Mouse (Mus musculus) spleen, postnatal 4 days (tissue): Measurements from ENCODE around the gene Amfr.

Source experiments
- DNase-seq, 2 experiments: peaks; one replicate each; pipeline ENCODE4 v3.0.0; 2022; ENCODE audit warnings: low spot score in 2 of 2

Gene Amfr

DNA sequence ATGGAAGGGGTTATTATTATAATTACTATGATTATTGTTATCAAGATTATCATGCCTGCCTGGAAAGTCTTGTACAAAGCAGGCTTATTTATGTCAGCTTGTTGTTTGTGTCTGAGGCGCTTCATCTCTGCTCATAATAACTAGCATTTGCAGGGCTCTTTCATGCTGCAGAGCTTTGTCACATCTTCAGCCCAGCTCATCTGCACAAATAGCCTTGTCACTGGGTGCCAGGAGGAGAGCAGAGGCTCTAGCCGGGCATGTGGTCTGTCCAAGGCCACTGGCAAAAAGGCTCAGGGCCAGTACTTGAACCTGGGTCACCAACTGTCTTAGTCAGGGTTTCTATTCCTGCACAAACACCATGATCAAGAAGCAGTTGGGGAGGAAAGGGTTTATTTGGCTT lies 79.4 kb downstream of the Amfr start:
- DNase-seq, result no peak

DNA sequence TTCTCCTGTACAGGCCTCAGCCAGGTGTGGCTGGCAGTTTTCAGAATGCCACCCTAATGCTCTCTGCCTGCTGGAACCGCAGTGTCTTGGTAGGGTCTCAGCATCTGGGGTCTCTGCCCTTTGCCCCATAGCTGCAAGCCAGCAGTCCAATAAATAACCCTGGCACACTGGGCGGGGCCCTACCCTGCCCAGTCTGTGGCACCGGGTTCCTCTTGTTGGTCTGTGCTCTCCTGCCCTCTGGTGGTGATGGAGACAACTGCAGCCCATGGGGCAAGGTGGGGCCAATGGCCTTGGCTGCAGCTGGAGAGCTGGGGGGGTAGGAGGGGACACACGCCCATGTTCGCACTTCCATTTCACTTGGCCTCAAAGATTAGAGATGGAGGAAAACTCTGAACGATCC lies 79.8 kb downstream of the Amfr start:
- peak; percentile 73 to 88 for DNase-seq

DNA sequence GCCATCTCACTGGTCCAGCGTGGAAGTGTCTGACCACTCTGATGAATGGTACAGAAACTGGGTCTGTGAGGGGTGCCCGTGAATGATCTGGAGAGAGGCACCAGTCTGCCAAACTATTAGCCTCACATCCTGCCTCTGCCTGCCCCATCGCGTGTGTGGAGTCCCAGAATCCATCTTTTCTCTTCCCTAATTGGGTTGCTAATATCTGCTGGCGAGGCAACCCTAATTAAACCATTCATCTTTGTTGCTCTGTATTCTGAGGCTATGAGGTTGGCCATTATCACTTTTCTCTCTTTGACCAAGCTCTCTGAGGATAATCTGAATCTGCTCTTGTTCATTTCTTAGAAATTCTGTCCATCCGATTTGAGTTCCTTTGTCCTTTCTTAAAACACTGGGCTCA lies 81.3 kb downstream of the Amfr start:
- DNase-seq, result no peak

DNA sequence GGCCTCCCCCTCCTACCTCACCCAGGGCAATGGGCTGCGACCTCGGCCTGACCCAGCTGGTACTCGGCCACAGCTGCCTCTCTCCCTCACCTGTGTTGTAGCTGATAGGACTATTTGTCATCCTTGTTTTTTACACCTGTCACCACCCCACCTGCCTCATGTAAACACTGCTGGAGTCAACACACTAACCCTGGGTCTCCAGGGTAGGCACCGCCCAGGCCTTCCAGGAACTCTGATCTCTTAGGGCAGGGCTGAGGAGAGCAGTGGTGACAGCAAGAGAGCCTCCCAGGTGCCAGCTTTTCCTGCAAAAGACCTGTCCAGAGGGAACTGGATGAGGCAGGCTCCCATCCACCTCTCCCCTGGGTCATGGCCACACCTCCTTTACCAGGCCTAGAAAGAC lies 83.4 kb downstream of the Amfr start:
- no peak for DNase-seq

DNA sequence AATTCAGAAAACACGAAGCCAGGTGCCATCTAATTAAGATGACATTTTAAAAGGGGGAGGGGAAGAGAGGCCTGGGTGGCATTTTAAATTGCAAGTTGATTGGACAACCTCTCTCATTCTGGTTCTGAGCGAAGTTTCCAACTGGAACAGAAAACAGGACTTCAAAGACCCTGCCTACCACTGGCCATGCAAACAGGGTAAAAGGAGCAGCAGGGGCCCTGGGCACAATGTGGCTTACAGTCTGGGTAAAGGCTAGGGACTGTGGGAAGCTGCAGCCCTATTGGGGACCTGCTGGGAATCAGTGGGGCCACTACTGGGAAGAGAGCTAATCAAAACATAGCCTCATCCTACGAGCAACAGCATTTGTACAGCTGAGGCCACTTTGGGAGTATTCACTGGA lies 87.1 kb downstream of the Amfr start:
- no peak for DNase-seq

DNA sequence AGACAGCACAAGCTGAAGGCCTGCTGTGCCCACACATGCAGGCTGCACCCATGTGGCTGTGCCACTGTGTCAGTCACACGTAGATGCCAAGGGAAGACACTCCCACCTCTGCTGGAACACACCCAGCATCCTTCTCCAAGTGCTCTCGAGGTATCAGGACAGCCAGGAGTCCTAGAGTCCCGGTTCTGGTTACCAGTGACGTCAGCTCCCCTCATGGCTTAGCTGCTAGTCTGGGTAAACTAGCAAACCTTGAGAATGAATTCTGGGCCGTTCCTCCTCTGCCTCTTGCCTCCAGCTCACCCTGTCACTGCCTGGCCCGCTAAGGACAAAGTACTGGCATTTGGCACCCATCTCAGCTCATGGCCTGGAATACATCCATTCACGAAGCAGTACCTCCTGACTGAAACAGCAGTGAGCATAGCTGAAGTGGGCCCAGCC lies 88.7 kb downstream of the Amfr start:
- no peak for DNase-seq
